Mouse (Mus musculus) thymus, postnatal 4 days (tissue): ENCODE data around the gene Selenom.

Source experiments
- DNase-seq: peaks from one replicate; pipeline ENCODE4 v3.0.0; 2021

Selenom gene

DNA sequence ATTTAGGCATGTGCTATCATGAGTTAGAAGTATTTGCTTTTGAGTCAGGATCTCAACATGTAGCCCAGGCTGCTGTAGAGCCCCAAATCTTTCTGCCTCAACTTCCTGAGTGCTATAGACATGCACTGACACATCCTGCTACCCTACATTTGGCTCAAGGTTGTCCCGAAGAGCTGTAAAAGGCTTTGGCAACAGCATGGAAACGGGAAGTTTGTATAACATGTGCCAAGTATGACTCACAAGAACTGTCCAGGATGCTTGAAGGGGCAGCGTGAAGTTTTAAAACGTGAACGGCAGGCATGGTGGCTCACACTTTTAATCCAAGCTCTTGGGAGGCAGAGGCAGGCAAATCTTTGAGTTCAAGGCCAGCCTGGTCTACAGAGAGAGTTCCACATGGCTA lies 45.7 kb downstream of the Selenom start:
- no peak for DNase-seq

DNA sequence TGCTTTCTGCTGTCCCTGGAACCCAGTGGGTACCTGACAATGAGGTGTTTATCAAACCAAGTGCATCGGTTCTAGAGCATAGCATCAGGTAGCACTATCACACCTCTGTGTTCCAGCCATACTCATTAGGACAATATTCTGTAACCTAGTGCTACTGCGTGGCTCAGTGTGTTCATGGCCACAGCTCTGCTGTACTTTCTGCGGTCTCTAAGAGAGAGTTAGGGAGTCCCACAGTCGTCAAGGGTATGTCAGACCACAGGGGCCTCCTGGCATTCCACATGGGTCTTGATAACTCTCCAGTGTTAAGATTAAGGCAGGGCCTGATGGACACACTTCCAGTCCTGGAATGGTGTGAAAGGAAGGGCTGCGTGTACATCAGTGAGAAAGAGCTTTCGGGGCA lies 49.4 kb downstream of the Selenom start:
- DNase-seq, result no peak

DNA sequence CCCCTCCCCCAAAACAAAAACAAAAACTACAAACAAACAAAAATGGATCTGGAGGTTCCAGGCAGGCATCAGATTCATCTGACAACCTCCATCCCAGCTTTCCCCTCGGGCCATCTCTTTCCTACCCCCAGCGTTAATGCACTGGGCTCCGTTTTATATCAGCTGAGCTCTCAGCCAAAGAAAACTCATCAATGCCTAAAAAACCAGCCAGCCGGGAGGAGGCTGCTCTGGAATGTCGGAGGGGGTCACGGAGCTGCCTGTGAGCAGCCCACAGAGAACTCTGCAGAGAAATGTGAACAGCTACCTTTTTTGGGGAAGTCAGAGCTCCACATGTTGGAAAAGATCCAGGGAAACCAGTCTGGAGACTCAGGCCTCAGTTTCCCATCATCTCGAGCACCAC lies 50.0 kb downstream of the Selenom start:
- no peak for DNase-seq

DNA sequence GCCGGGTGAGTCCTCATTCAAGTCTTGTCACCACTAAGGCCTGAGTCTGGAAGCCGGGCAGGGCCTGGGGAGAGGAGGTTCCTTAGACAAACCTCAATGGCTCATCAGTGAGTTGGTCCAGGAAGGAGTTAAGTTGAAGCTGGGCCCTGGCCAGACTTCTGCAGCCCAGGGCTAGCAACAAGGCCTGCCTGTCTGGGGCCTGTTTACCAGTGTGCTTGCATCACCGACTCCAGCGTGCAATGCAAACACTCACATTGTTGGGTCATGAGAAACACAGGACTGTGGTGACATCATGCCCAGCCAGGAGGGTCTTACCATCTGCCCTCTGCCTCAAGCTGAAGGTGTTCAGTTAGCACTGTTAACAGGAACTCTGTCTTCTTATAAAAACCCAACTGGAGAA lies 51.5 kb downstream of the Selenom start:
- no peak for DNase-seq
